Comparison of ENCODE assay signal across 21 mouse cellular contexts in the genomic region with DNA sequence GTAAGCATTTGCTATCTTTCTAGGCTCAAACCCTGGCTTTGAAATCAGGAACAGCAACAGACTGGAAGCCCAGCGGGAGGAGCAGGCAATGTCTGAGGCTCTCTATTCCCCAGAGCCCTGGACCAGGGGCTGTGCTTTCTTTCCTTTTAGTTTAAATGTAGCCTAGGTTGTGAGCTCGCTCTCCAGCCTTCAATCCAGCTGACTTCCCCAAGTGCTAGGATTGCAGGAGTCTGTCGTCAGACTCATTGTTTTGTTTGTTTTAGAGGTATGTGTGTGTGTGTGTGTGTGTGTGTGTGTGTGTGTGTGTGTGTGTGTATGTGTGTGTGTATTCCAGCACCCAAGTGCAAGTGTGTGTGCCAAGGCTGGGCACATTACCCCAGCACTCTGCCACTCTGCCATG. TPM values are rescaled to one million over a fixed set of nuclear protein-coding genes. Genes with fewer than 3 reads are reported as not detected.
DNase-seq lines count a peak whose midpoint lies in the region; ATAC-seq and TF ChIP-seq lines count a peak whose summit lies in the region.
"Had no signal": no experiment of that assay in that cellular context is flagged by ENCODE, and none has a peak within 500 bp of the region (broad histone marks: within the 10 kb centered on the region; RNA-seq: fewer than 3 reads in every experiment).

No protein-coding gene starts in this region.

- no peak overlapping the region for H3K4me3 ChIP-seq in forebrain, postnatal 0 days (ENCODE audit: low read depth, low read length)
- H3K4me3 ChIP-seq in forebrain, embryonic 14.5 days (ENCODE audit: low read depth, low read length) = no peak overlapping the region
- H3K4me3 ChIP-seq in limb, embryonic 12.5 days (replicated peaks) = no peak overlapping the region
- no peak overlapping the region for H3K4me3 ChIP-seq in neural tube, embryonic 14.5 days (ENCODE audit: low read depth, low read length)
- H3K4me3 ChIP-seq: gastrocnemius, adult 2 months; liver, embryonic 13.5 days; midbrain, embryonic 10.5 days; stomach, embryonic 15.5 days had no signal

- H3K4me2 ChIP-seq in forebrain, postnatal 0 days (ENCODE audit: low read depth) = no peak overlapping the region
- H3K4me2 ChIP-seq in forebrain, embryonic 14.5 days (ENCODE audit: low read length) = no peak overlapping the region
- H3K4me2 ChIP-seq in limb, embryonic 12.5 days = no peak overlapping the region
- H3K4me2 ChIP-seq in neural tube, embryonic 14.5 days (ENCODE audit: low read depth, low read length) = no peak overlapping the region
- H3K4me2 ChIP-seq: heart, embryonic 11.5 days; liver, embryonic 13.5 days; stomach, embryonic 15.5 days had no signal

- H3K4me1 ChIP-seq in forebrain, postnatal 0 days (ENCODE audit: insufficient read depth) = peaks cover 10% of the 10 kb centered on the region
- H3K4me1 ChIP-seq in forebrain, embryonic 14.5 days (ENCODE audit: control insufficient read depth, insufficient read depth, low read length) = peaks cover 10% of the 10 kb centered on the region
- peaks cover 37% of the 10 kb centered on the region for H3K4me1 ChIP-seq in limb, embryonic 12.5 days (replicated peaks)
- H3K4me1 ChIP-seq in neural tube, embryonic 14.5 days (ENCODE audit: control insufficient read depth, insufficient read depth, low read length) = peaks cover 22% of the 10 kb centered on the region
- H3K4me1 ChIP-seq: liver, embryonic 13.5 days had no signal

- no peak for ATAC-seq in forebrain, postnatal 0 days
- no peak for ATAC-seq in forebrain, embryonic 14.5 days
- ATAC-seq in limb, embryonic 12.5 days (ENCODE audit: insufficient number of reproducible peaks, insufficient read depth, low FRiP score, low TSS enrichment, low read depth) = no peak
- no peak for ATAC-seq in neural tube, embryonic 14.5 days (ENCODE audit: low read depth)
- ATAC-seq in activated CD4-positive, CD25-positive, alpha-beta regulatory T cell, adult 4 months = no peak
- no peak for ATAC-seq in megakaryocyte, adult 5-6 weeks (ENCODE audit: poor library complexity, severe bottlenecking)

- no peaks in the 10 kb centered on the region for H3K36me3 ChIP-seq in forebrain, postnatal 0 days (ENCODE audit: insufficient read depth)
- no peaks in the 10 kb centered on the region for H3K36me3 ChIP-seq in forebrain, embryonic 14.5 days (ENCODE audit: control insufficient read depth, insufficient read depth, low read length)
- H3K36me3 ChIP-seq in limb, embryonic 12.5 days = no peaks in the 10 kb centered on the region
- H3K36me3 ChIP-seq in neural tube, embryonic 14.5 days (ENCODE audit: control insufficient read depth, insufficient read depth, low read length) = no peaks in the 10 kb centered on the region
- H3K36me3 ChIP-seq: G1E; liver, embryonic 13.5 days; midbrain, embryonic 10.5 days; stomach, embryonic 15.5 days had no signal

- DNase-seq in forebrain, postnatal 0 days = no peak
- DNase-seq in forebrain, embryonic 14.5 days (ENCODE audit: low spot score) = no peak
- DNase-seq in lung, postnatal 10 days = peak; percentile 16
- DNase-seq in lung, postnatal 4 days = no peak
- DNase-seq: cerebellum, adult 2 months; cerebellum, postnatal 36 days; gastrocnemius, adult 2 months; heart, postnatal 10 days; kidney, adult 18-20 months; kidney, postnatal 10 days; liver, embryonic 13.5 days; retina, postnatal 1 day; thymus, adult 18-20 months had no signal

- WGBS in forebrain, postnatal 0 days = 40% methylated on average over 3 of the region's 3 CpGs
- WGBS in forebrain, embryonic 14.5 days = 58% methylated on average over 3 of the region's 3 CpGs
- WGBS in limb, embryonic 12.5 days = 62% methylated on average over 3 of the region's 3 CpGs
- WGBS in neural tube, embryonic 14.5 days = 48% methylated on average over 3 of the region's 3 CpGs

- H3K9me3 ChIP-seq in forebrain, postnatal 0 days (ENCODE audit: low read length) = no peaks in the 10 kb centered on the region
- H3K9me3 ChIP-seq in forebrain, embryonic 14.5 days (replicated peaks; ENCODE audit: control insufficient read depth, low read length) = no peaks in the 10 kb centered on the region
- H3K9me3 ChIP-seq in limb, embryonic 12.5 days = no peaks in the 10 kb centered on the region
- no peaks in the 10 kb centered on the region for H3K9me3 ChIP-seq in neural tube, embryonic 14.5 days (ENCODE audit: control insufficient read depth, low read length)
- H3K9me3 ChIP-seq: G1E; liver, embryonic 13.5 days; midbrain, embryonic 10.5 days; stomach, embryonic 15.5 days had no signal

- TF ChIP-seq CTCF in forebrain, postnatal 0 days (IDR thresholded peaks at IDR 0.05; ENCODE audit: low read depth) = no peak

- H3K27ac ChIP-seq in forebrain, postnatal 0 days (ENCODE audit: low read depth, low read length) = peak overlapping the region; percentile 40; the same call in 1 of the 2 replicates
- H3K27ac ChIP-seq in forebrain, embryonic 14.5 days (ENCODE audit: low read depth, low read length) = no peak overlapping the region
- peak overlapping the region; percentile 87 for H3K27ac ChIP-seq in limb, embryonic 12.5 days
- H3K27ac ChIP-seq in neural tube, embryonic 14.5 days (ENCODE audit: low read depth, low read length) = peak overlapping the region; percentile 29; the same call in 1 of the 2 replicates
- H3K27ac ChIP-seq: gastrocnemius, adult 2 months; liver, embryonic 13.5 days; stomach, embryonic 15.5 days had no signal

- H3K27me3 ChIP-seq in forebrain, postnatal 0 days (ENCODE audit: insufficient read depth, low read length) = no peaks in the 10 kb centered on the region
- no peaks in the 10 kb centered on the region for H3K27me3 ChIP-seq in forebrain, embryonic 14.5 days (replicated peaks; ENCODE audit: control insufficient read depth, insufficient read depth, low read length)
- no peaks in the 10 kb centered on the region for H3K27me3 ChIP-seq in limb, embryonic 12.5 days
- no peaks in the 10 kb centered on the region for H3K27me3 ChIP-seq in neural tube, embryonic 14.5 days (ENCODE audit: control insufficient read depth, insufficient read depth, low read length)
- H3K27me3 ChIP-seq: liver, embryonic 13.5 days; stomach, embryonic 15.5 days had no signal

- no peak overlapping the region for H3K9ac ChIP-seq in forebrain, postnatal 0 days
- H3K9ac ChIP-seq in forebrain, embryonic 14.5 days (ENCODE audit: low read length) = no peak overlapping the region
- no peak overlapping the region for H3K9ac ChIP-seq in limb, embryonic 12.5 days (replicated peaks)
- no peak overlapping the region for H3K9ac ChIP-seq in neural tube, embryonic 14.5 days (replicated peaks; ENCODE audit: low read depth, low read length)
- H3K9ac ChIP-seq: liver, embryonic 13.5 days; stomach, embryonic 15.5 days had no signal

RNA-seq across cellular contexts. Expression of gene Ndufv3, which starts 20.2 kb away (rescaled TPM):
- total RNA-seq in forebrain, postnatal 0 days (2014; rRNA removed) = 337 and 459 TPM in 2 replicates
- polyA plus RNA-seq in forebrain, postnatal 0 days (2015; fragmentation: Nextera tagmentation; extraction: Ambion mirVana) = 500 and 583 TPM in 2 replicates
- polyA plus RNA-seq in forebrain, embryonic 14.5 days (2014; fragmentation: Nextera tagmentation; extraction: Ambion mirVana) = 377 and 457 TPM in 2 replicates
- polyA plus RNA-seq in limb, embryonic 12.5 days (2016; fragmentation: Nextera tagmentation; extraction: Ambion mirVana) = 241 and 250 TPM in 2 replicates
- polyA plus RNA-seq in neural tube, embryonic 14.5 days (2014; fragmentation: Nextera tagmentation; extraction: Ambion mirVana) = 422 and 513 TPM in 2 replicates
- 100 to 1,000 TPM; 248 to 290 TPM for polyA plus RNA-seq in activated CD4-positive, CD25-positive, alpha-beta regulatory T cell, adult 4 months (2017; shearing (Covaris generic))
- total RNA-seq in megakaryocyte, adult 5-6 weeks (2015) = 92.8 and 95.7 TPM in 2 replicates
- 215 and 217 TPM in 2 replicates for total RNA-seq in megakaryocyte, adult 5-6 weeks (2017)

RNA-seq across cellular contexts. Expression of gene Wdr4, which starts 20.3 kb away (rescaled TPM):
- 54.4 and 55.7 TPM in 2 replicates for total RNA-seq in forebrain, postnatal 0 days (2014; rRNA removed)
- 28.7 and 31.7 TPM in 2 replicates for polyA plus RNA-seq in forebrain, postnatal 0 days (2015; fragmentation: Nextera tagmentation; extraction: Ambion mirVana)
- polyA plus RNA-seq in forebrain, embryonic 14.5 days (2014; fragmentation: Nextera tagmentation; extraction: Ambion mirVana) = 31.3 and 34.3 TPM in 2 replicates
- 42.0 and 43.6 TPM in 2 replicates for polyA plus RNA-seq in limb, embryonic 12.5 days (2016; fragmentation: Nextera tagmentation; extraction: Ambion mirVana)
- polyA plus RNA-seq in neural tube, embryonic 14.5 days (2014; fragmentation: Nextera tagmentation; extraction: Ambion mirVana) = 29.9 and 33.1 TPM in 2 replicates
- 10 to 100 TPM; 14.4 to 16.2 TPM for polyA plus RNA-seq in activated CD4-positive, CD25-positive, alpha-beta regulatory T cell, adult 4 months (2017; shearing (Covaris generic))
- 2.8 and 3.4 TPM in 2 replicates for total RNA-seq in megakaryocyte, adult 5-6 weeks (2015)
- 3.7 and 7.3 TPM in 2 replicates for total RNA-seq in megakaryocyte, adult 5-6 weeks (2017)

RNA-seq across cellular contexts. Expression of gene Pknox1, which starts 24.4 kb away (rescaled TPM):
- 26.1 and 30.6 TPM in 2 replicates for total RNA-seq in forebrain, postnatal 0 days (2014; rRNA removed)
- polyA plus RNA-seq in forebrain, postnatal 0 days (2015; fragmentation: Nextera tagmentation; extraction: Ambion mirVana) = 16.7 and 18.5 TPM in 2 replicates
- 36.4 and 36.8 TPM in 2 replicates for polyA plus RNA-seq in forebrain, embryonic 14.5 days (2014; fragmentation: Nextera tagmentation; extraction: Ambion mirVana)
- 35.4 and 39.3 TPM in 2 replicates for polyA plus RNA-seq in limb, embryonic 12.5 days (2016; fragmentation: Nextera tagmentation; extraction: Ambion mirVana)
- 60.2 and 64.9 TPM in 2 replicates for polyA plus RNA-seq in neural tube, embryonic 14.5 days (2014; fragmentation: Nextera tagmentation; extraction: Ambion mirVana)
- 10 to 100 TPM; 42.0 to 44.1 TPM for polyA plus RNA-seq in activated CD4-positive, CD25-positive, alpha-beta regulatory T cell, adult 4 months (2017; shearing (Covaris generic))
- 19.5 and 20.8 TPM in 2 replicates for total RNA-seq in megakaryocyte, adult 5-6 weeks (2015)
- 24.7 and 33.1 TPM in 2 replicates for total RNA-seq in megakaryocyte, adult 5-6 weeks (2017)
